Mouse (Mus musculus) hematopoietic stem cell, adult 5-6 weeks (primary cell): ENCODE results near the gene Zfp131. TPM values are rescaled to one million over a fixed set of nuclear protein-coding genes. Genes with fewer than 3 reads are reported as not detected.
A peak's percentile ranks its signal among the peaks of the same experiment; 100 is the strongest.
"Not testable (repeated sequence)": the region's sequence is repeated elsewhere in the genome, so short reads cannot be mapped to it uniquely, and the experiment has no call there.

Experiments used
- ATAC-seq, 2 experiments: fragments of 125-278 bp in 1 of 2; replicated peaks in 1 of 2; 2 replicates each; pipeline ENCODE4 v1.8.0; 2016 to 2017; ENCODE audit warnings: inconsistent platforms in 2 of 2, mild to moderate bottlenecking in 2 of 2, moderate number of reproducible peaks in 2 of 2, low read depth in 1 of 2, moderate TSS enrichment in 1 of 2; ENCODE audit not compliant: low FRiP score in 2 of 2, poor library complexity in 2 of 2, severe bottlenecking in 2 of 2, insufficient read depth in 1 of 2, low TSS enrichment in 1 of 2
- total RNA-seq: library from RNA; stranded (forward); fragments of 172-1452, 232-1000 nt; gene quantifications from 2 replicates; pipeline ENCODE4 v1.2.3, GENCODE M21; 2017

Gene Zfp131
- 63.1 and 68.4 TPM in 2 replicates for total RNA-seq

DNA sequence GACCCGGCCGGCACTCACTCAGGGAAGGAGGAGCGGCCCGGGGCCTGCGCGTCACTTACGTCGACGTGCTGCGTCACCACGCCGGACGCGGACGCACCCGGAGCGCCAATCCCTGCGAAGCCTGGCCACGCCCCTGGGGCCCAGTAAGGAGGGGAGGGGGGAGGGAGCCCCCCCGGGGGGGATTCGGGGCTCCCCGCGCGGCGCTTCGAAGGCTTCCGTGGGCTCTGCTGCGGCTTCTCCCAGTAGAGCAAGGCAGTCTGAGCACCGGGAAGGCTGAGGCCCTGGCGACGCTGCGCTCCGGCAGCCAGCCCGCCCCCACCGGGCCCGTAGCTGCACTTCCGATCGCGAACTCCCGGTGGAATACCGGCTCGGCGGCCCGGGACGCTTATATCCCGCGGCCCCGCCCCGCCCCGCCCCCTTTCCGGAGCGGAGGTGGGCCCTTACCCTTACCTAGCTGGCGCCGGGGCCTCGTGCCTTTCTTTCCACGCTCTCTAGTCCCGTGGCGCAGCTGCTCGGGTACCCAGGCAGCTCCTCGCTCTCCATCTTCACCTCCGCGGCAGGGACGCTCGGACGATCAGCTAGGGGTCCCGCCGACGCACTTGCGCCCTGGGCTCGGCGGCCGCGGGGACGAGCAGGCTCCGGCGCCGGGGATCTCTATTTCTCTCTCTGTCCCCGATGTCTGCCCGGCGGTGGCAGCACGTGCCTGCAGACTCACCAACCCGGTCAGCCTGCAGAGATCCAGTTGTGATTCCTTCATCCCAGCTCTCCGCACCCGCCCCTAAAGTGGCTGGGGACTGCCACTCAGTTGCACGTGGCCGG, at the start of gene Zfp131:
Gene Zfp131 (minus strand): TSS at position 129 of the 819 bp plus-strand sequence.
- ATAC-seq, result peak; percentile 86 to 92

DNA sequence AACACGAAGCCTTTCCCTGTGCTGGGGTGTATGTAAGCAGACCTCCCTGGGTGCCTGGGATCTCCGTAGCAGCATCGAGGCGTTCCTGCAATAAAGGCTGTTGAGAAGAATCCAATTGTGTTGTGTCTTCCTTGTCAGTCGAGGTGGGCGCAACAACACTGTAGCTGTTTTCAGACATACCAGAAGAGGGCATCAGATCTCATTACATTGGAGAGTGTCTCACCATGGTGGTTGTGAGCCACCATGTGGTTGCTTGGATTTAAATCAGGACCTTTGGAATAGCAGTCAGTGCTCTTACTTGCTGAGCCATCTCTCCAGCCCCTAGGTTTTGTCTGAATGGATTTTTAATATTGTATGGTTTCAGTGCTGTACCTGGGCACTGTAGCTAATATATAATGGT, 49.3 kb upstream of the Zfp131 start:
- not testable (repeated sequence) for ATAC-seq

DNA sequence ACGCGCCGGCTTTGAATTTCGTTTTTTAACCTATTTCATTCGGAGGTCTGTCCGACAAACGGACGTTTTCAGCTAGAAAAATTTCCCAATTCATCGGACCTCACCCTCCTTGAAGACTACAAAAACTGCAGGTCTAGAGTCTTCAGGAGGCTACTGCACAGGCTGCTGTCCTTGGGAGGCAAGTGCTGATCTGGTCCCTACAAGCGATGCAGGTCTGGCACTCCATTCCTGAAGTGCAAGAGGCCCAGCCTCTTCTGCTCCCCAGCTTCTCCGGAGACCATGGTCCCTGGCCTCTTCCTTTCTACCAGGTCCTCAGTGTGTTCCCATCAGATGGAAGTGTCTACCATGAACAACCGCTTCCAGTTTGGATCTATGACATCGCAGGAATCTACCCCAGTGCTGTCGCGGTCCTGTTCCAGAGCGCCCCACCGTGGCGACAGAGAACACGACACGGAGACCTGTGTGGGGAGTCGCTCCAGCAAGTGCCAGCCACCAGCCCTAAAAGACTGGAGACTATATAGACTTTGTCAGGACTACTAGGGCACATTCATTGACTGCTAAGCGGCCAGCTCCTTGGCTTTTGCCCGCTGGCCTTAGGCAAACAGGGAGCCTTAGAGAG, 47.1 kb upstream of the Zfp131 start:
- ATAC-seq, result peak; percentile 59 to 66

DNA sequence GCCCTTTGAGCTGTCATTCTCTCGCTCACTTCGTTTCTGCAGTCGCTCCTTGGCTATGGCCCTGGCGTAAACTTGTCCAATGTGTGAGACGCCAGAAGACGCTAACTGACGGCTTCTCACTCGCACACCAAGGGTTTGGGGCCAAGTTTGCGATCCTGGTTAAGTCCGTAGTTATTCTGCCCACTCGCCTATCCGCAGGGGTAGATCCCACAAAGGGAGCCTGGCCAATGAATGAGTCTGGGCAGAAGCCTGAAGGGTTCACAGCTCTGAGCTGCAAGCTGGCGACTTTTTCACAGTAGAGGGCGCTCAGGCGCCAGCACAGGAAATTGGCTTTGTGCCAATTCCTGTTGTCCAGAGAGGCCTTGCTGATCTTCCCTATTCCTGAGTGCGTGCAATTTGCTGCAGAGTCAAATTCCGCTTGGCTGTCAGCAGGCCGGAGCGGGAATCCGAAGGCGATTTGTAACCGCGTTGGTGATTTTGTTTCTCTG, 45.7 kb upstream of the Zfp131 start:
- ATAC-seq, result peak; percentile 13 to 43; a peak in 3 of 4 replicates

DNA sequence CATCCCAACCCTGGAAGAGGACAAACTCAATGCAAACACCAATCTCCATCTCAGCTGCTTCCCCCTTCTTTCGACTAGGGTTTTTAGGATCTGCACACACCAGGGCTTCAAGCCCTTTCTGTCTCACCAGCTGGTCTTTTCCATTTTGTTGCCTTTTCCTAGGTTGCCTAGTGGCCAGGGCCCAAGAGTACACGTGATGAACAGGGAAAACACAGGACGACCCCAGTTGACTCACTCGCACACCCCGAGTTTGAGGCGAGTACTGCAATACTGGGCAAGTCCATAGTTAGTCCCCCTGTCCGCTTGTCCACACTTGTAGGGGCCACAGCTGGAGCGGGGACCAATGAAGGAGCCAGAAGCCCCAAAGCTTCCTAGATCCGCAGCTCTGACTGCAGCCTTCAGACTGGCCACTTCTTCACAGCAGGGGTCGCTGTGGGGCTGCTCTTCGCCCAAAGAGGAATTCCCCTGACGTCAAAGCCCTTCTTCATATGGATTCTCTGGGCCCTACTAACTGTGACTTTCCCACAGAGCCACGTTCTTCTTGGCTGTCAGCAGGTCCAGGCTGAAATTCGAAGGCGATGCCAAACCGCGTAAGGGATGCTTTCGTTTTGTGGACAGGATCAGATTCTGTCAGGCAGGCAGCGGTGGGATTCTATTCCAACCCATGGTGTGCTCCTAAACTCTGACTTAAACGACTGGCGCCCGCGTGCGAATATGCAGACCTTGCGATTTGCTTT, 44.8 kb upstream of the Zfp131 start, which contains the start of gene D13Ertd608e:
Gene D13Ertd608e (plus strand): TSS at position 687 of the 737 bp plus-strand sequence.
- ATAC-seq, result peak; percentile 78 to 79

DNA sequence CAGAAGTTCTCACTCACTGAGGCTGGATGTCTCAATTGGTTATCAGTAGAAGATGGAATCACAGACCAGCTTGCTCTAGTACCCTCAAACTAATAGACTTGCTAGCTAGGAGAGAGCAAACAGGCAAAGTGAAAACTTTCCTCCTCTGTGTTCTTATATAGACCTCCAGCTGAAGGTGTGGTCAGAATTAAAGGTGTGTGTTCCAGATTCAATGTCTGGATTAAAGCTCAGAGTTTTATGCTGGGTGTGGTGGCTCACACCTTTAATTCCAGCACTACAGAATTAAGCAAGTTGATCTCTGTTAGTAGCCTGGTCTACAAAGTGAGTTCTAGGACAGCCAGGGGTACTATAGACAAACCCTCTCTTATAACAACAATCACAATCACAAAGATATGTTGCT, 39.4 kb upstream of the Zfp131 start, which contains the start of gene AF067063:
Gene AF067063 (minus strand): TSS at position 101 of the 400 bp plus-strand sequence.
- not testable (repeated sequence) for ATAC-seq

DNA sequence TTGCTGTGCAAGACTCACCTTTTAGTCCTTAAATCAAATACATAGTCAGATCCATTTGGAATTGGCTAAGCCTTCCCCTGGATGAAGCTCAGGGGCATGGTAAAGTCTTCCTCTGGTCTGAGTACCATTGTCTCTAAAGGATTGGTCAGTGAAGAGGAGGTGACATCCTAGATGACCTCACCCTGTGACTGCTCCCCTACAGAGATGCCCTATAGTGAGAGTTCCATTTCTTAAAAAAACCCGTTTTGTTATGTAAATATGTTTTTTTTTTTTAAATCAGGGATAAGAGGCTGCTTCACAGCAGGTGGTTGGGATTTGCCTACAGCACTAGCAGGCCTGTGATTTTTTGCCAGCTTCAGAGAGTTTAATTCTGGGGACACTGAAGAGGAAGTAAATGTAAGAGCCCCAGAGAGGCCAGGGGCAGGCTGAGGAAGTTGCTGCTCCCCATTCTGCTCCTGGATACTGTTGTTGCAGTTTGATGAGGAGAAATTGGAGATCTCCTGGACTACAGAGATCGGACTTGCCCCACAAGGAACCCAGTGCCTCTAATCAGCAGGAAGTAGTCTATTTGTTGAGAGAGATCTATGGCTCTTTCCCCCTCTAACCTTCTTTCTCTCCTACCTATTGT, 27.0 kb upstream of the Zfp131 start:
- ATAC-seq, result 0 out of 4 replicates have a peak, but pooled peaks of 1 of the 2 experiments have one; percentile 12

DNA sequence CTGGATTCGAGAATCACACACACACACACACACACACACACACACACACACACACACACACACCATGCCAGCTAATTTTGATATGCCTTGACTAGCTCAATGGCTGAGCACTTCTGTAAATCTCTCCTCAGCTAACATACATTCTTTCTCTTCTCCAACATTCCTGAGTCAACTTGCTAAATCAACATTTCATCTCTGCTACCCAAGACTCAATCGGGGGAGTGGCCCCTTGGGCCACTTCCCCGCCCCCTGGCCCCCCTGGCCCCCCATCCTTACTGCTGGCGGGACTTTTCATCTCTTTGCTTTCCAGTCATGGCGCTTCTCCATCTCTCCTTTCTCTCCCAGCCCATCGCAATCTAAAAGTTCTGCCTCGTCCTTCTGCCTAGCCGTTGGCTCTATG, 26.1 kb upstream of the Zfp131 start:
- ATAC-seq, result no peak

DNA sequence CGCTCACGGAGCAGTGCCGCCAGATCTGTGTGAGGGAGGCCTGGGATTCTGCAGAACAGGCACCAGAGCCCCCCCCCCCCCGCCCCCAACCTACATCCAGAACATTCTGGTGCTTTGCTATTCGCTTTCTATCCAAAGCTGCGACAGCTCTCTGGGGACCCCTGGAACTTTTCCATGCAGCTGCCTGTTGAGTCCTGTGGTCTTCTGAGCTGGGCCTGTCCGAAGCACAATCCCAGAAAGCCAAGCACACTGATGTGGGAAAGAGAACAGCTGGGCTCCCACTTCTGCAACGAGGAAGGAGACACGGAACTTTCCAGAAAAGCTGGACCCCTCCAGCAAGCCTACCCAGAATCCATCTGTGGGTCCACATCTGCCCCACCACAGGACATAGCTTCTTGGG, 19.3 kb upstream of the Zfp131 start:
- ATAC-seq, result no peak

DNA sequence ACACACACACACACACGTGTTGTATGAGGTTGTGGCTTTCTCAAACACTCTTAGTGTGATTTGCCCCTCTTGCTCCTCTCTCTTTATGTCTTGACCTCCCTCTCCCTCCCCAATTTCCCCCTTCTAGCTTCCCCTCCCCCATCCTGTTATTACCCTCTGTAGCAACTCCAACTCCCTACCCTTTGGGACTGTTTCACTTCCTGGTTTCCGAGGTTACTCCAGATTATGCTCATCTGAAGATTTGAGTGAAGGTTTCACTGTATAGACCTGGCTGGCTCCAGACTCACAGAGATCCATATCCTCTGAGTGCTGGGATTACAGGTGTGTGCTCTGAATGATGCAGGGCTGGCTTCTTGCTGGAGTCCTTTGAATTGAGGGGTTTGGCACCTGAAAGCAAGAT, 18.2 kb upstream of the Zfp131 start:
- no peak; a peak in 1 of 4 replicates for ATAC-seq

DNA sequence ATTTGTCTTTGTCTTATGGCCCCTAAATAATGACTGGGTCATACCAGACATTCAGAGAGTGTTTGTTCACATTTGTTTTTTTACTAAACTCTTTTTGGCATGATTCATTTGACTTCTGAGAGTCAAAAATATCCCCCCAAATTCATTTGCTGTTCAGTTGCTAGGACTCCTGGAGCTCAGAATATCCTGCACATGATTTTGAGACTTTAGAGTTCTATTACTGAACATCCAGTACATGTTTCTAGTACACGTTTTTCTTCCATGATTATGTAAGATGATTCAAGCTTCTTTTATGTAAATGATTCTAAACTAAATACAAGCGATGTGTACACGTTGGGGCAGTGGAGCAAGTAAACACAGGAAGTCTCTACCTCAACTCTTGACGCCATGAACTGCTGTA, 7.0 kb upstream of the Zfp131 start:
- ATAC-seq, result no peak

DNA sequence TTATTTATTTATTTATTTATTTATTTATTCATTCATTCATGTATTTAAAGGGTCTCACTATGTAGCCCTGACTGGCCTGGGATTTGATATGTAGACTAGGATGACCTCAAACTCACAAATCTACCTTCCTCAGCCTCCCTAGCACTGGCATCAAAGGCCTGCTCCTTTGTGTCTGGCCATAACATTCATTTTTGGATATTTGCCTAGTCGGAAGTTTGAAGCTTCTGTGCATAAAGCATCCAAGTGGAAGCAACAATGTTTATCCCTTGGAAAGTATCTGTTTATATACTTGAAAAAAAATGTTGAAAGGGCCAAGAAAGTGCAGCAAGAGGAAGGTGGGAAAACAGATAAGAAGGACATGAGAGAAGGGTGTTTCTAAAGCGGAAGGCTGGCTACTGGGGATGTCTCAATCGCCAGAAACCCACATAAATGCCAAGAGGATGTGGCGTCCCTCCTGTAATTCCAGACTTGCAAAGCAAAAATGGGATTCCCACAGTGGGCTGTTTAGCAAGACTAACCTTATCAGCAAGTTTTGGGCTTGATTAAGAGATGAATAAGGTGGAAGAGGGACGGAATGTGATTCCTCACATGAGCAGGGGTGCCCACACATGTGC, 2.2 kb upstream of the Zfp131 start:
- no peak for ATAC-seq

DNA sequence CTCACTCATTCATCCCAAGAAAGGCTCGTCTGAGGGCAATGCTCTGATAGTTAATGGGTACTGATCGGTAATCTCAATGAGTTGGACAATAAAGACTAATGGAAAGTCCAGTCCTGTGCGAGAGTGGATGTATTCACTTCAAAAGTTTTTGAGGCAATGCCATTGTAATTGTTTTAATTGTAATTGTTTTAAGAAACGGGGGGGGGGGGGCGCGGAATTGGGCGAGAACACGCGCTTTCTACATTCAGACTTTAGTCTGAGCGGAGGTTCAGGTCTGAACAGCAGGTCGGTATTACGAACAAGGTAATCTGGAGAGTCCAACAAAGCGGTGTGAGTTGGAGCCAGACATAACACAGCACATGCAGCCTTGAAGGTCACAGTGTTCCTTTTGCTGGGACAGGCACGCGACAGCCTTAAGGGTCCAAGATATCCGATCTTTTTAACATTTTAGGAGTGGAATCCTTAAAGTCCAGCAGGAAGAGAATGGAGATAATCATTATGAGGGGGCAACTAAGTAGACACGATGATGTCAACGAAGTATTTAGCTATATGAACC, 969 bp upstream of the Zfp131 start:
- no peak for ATAC-seq

DNA sequence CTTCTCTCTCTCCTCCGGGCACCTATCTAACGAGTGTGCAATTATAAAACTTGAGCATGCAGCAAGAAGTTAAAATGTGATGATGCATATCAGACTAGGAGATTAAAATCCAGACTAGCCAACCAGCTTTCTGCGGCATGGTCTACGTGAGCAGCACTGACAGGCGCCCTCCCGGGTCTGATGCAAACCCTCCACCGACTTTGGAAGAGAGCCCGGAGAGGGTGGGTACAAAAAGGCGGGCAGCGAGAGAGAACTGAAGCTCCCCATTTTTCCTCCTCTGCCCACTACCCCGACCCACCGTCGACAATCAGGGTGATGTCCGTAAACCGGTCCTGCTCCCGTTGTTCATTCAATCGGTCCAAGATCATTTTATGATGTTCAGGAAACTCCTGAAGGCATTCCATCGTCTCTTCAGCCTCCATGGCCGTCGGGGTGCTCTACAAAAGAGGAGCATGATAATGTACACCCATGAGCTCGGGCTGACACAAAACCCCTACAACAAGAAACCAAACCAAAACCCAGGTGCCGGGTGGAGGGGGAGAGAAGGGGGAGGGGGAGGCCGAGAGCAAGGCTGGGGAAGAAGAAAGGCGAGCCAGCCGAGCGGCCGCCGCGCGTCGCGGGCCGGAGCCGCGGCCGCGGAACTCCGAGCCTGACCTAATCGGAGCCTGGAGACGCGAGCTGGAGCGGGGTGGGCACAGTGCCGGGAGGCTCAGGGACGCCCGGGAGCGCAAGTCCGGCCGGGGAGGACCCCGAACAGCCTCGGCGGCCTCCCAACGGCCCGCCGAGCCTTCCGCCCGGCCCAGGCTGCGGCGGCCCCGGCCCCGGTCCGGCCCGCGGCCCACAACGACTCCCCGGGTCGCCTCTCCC, 605 bp downstream of the Zfp131 start:
- ATAC-seq, result peak; percentile 55 to 70

DNA sequence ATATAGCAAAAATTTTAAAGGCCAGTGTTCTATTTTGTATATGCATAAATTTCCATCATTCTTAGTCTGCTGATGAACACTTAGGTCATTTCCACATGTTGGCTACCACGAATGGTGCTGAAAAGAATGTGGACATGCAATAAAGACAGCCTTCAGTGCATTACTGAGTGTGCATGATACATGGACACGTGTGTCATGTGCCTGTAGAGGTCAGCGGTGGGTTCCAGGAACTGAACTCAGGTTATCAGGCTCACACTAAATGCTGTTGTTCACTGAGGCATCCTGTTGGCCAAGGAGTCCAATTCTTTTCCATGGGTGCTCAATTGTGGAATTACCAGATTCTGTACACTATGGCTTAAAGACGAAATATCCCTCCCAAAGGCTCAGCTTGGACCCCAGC, 7.1 kb downstream of the Zfp131 start:
- no peak for ATAC-seq

DNA sequence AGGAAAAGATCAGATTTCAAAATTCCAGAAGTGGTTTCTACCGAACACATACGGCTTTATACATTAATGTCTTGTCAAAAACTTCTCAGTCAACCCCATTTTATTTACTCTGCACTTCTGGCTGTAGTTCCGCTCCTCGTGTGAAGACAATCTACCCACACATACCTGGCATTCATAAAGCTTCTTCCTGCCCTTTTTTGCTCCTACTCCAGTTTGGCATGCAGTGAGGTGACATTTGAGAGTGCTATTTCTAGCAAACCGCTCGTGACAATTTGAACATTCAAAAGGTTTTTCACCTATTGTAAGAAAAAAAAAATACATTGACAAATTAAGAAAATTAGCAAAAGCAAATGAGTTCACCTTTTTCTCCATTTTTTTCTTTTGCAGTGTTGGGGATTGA, 22.1 kb downstream of the Zfp131 start:
- ATAC-seq, result no peak
